Mouse (Mus musculus): ENCODE measurements around the gene Synrg.

DNA sequence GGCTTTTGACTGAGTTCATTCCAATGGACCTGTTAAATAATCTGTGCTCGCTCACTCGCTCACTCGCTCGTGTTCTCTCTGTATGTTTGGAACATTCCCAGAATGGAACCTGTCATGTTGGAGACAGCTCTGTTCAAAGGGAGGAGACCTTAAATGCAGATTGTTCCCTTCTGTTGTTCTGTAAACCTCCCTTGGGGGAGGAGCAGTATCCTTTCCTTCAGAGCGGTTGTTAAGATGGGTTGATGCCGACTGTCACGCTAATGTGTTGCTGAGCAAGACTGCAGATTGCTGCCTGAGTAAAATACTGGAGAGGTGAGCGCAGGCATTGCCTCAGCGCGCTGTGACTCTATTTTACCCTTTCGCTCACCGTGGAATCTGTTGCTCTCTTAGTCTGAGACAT, 46.8 kb downstream of the Synrg start:
- TF ChIP-seq POLR2A (IDR thresholded peaks at IDR 0.05; ENCODE audit: insufficient read depth, low read depth, low read length) (no peak), CTCF (IDR thresholded peaks at IDR 0.05; ENCODE audit: insufficient read depth, low read depth, low read length) (no peak)

All from olfactory bulb, adult 2 months (tissue).